Mouse (Mus musculus): ENCODE results near the gene Shld2.

Shld2 gene

DNA sequence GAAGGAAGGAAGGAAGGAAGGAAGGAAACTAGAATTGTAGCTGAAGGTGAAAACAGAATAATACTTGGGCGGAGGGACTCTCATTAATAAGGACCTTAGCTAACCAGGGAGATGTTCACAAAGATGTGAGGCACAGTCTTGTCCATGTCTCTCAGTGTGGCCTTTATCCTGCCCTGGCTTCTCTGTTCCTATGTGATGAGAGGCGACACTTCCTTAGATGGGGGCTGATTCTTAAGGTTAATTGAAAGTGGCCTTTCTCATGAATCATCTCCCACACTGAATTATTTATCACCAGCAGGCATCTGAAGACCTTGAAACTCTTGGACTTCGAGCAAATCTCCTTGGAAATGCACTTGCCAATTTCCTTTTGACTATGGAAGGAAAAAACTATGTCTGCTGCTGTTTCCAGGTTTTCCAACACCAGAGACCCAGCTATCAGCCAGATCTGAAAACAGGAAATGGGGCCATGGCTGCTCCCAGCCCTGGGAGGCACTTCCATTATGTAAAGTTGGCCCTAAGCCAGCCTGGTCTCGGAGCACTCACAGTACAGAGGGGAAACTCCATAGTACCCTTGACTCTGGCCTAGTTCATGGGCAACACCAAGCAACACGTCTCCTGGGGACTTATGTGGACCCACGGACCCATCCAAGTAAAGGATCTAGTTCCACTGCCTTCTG, 94.7 kb downstream of the Shld2 start:
- peak; percentile 36 for DNase-seq

- DNase-seq: no peak
Measured at GRCm38 (mm10) chr14:34209942-34210341, 100.4 kb downstream of the Shld2 start.

GRCm38 (mm10) chr14:34209080-34209479, 101.2 kb downstream of the Shld2 start:
- DNase-seq: no peak

GRCm38 (mm10) chr14:34208651-34209050, 101.6 kb downstream of the Shld2 start:
- DNase-seq: peak; percentile 38

DNA sequence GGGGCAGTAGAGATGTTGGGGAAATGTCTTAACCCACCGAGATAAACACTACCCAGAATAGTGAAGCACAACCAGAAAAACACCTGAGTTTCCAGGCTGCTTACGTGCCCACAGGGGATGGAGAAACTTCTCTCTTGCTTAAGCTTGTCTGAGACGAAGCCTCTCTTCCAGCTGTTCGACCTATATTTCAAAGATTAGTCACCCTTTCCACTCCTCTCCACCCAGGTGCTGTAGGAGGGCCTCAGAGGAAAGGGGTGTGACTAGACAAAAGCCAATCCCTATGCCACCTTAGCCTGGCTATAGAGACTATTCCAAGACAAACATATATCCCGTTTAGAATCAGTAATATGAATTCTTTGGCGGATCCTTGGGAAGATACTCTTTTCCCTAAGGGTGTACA, 102.3 kb downstream of the Shld2 start:
- DNase-seq: no peak

DNA sequence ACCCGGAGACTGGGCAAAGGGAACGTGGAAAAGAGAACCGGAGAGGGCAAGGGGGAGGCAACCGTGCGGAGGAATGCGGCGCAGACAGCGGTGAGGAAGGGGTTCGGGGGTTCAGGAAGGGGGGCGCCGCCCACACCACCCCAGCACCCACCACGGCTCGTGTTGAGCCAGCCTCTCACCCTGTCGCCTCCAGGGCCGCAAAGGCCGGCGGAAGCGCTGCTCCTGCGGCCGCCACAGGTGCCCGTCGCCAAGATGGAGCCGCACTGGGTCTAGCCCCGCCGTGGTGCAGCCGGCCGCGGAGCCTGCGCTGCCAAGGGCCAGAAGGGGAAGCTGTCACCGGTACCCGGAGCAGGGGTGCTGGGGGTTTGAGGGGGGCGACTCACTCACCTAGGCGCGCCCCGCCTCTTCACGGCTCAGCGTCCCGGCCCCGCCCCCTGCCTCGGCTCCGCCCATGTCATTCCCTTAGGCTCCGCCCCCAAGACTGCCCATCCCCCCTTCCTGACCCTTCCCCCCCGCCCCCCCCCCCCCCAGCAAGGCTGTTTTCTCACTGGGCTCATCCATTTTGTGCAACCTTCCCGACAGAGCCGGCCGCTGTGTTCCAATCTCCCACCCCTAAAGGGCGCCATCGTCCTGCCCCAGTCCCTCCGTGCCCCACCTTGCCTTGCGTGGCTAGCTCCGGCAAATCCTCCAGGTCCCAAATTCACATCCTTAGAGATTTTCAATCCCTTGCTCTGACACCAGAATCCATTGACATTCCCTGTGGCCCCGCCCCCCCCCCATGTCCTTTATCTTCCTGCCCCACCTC, 108.9 kb downstream of the Shld2 start, which contains the start of gene Gprin2:
TSS of gene Gprin2 (minus strand) at position 423 of the 805 bp plus-strand sequence.
- DNase-seq: peak; percentile 26

DNA sequence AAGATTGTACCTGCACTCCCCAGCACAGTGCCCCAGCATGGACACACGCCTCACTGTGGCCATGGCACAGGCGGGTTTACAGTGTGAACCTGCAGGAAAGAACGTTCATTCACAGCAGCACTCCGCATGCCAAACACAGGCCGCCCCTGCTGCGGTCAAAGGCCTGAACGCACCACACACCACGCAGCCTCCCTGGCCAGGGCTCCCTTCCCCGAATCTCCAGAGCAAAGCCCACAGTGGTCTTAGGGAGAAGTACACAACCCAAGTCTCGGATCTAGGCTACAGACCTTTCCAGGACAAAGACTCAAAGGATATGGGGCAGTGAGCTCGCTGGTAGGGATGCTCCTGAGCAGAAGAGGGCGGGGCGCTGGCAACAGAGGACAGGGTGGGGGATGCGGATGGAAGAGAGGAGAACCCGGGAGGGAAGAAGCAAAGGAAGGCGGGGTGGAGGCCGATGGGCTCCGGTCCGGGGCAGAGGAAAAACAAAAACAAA, 109.5 kb downstream of the Shld2 start:
- DNase-seq: peak; percentile 22

DNA sequence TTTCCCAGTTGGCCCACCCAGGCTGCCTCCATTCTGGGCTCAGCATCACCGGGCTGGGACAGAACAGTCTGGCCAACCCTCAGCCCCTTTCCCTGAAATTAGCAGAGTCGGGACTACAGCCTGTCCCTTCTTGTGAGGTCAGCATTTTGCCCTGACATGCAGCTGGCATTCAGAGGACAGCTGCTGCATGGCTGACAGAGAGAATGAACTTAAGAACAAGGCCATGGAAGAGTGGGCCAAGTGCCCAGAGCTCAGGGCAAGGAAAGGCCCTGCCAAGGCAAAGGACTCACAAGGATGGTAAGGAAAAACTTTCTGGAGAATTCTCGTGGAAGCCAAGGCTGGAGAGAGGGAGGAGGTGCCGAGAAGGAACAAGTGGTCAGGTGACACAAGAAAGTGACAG, 113.6 kb downstream of the Shld2 start:
- DNase-seq: no peak

DNA sequence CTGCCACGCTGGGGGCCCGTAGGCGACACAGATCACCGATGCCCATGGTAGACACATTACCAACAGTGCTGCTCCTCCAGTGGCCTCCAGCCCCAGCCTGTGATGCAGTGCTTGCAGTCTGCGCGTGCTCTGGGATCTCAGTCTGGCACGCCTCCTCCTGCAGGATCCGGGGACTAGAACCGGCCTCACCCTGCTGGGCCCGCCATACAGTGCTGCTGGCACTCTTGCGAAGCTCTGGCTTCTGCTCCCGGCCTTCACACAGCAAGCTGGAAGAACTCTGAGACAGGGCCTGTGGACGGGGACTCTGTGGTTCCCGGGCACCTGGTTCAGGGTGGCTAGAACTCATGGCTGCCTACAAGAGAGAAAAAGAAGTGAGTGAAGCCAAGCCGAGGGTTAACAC, 114.8 kb downstream of the Shld2 start:
- no peak for DNase-seq

- no peak for DNase-seq
Measured at GRCm38 (mm10) chr14:34193879-34194278, 116.4 kb downstream of the Shld2 start.

- peak; percentile 87 for DNase-seq
Measured at GRCm38 (mm10) chr14:34190361-34190760, 119.9 kb downstream of the Shld2 start.

- peak; percentile 79 for DNase-seq
Measured at GRCm38 (mm10) chr14:34188629-34189028, 121.7 kb downstream of the Shld2 start.
